Mouse (Mus musculus): Measurements from ENCODE around the gene BC028528.
"Not testable (repeated sequence)": the region's sequence is repeated elsewhere in the genome, so short reads cannot be mapped to it uniquely, and the experiment has no call there.

The BC028528 gene

DNA sequence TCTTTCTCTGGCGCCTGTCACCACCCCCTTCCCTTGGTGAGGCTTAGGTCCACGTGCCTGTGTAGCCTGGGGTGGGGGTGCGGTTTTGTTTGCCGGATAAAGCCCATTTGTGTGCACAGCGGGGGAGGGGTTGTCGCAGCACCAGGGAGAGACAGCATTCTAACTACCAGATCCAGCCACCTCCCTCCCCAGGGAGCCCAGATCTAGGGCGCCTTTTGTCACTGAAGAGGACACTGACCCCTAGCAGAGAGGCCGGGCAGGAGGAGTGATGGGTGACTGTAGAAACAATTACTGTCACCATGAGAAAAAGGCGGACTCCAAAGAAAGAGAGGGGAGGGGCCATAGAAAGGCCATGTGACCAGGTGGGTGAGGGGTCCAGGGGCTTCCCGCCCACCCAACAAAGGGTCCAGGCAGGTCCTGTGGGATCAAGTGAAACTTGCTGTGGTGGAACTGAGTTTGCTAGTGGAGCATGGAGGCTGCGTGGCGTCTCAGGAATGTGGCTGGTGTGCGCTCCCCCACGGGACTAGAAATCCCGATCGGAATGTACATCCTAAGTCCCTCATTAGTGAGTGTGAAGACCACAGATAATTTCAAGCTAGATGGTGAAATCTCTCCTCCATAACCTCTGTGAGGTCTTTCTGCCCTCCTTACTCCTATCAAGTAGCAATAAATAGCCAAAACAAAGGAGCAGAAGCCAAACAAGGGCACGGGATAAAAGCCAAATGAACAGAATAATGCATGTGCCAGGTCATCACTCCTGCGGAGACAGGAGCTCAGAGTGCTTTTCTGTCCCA lies 13.5 kb upstream of the BC028528 start:
- peak; percentile 86 for DNase-seq

DNA sequence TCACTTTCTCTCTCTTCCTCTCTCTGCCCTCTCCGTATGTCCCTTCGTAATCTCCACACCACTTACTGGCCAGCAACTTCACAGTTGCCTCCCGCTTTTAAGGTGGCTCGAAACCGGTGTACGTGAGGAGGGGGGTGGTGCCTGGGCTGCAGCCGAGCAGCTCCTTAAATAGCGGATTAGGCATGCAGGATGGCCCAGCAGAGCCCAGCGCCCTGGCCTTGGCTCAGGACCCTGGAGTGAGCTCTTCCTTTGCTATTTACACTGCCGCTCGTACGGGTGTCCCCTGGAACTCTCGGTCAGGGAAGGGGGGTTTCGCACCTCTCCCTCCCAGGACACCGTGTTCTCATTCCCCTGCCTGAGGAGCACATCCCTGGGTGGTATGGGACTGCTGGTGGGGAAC lies 12.8 kb upstream of the BC028528 start, which contains the start of gene Car14:
Car14 (minus strand) TSS at position 124 of the 400 bp plus-strand sequence.
- DNase-seq, result peak; percentile 42

DNA sequence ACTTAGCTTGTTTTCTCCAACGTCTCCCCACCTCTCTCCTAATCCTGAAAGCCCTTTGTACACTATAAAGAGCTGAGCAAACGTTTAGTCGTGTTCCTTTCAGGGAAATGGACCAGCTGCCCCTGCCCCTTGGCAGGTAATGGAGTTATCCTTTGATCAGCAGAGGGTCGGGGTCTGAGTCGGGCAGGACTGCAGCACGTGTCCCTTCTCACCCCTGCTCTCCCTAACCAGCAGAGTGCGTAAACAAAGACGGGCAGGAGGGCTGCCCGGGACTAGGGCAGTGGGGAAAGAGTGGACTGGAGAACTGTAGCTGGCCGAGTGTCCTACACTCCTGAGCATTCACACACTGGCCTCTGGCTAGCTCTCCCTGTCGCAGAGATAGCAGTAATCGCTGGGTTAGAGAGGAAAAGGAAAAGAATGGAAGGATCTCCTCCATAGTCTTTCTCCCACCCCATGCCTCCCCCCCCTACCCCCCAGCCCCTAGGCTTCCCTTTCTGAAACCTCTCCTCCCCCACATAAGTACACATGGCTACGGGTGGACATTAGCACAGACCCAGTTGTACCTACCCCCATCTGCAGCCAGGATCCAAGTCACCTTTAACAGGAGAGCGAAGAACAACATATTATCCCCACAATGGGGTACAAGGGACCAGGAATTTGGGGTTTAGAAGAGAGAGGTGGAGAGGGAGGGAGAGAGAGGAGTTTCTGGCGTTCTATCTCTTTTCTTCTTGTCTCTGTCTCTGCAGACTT lies 12.1 kb upstream of the BC028528 start:
- DNase-seq, result peak; percentile 40

DNA sequence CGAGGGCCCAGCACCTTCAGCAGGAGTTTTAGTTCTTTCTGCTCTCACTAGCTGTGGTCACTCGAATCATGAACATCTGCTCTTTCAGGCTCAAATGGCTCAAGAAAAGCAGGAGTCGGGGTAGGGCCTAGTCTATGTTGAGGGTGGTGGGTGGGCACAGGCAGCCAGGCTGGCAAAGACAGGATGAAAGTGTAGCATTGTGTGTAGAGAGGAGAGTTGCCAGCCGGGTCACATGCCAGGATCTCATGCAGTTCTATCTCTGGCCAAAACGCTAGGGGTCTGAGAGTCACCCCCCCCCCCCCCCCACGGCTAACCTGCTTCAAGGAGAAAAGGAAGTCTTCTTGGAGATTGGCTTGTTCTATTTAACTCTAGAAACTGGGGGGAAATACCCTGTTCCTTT lies 10.8 kb upstream of the BC028528 start:
- DNase-seq, result no peak

DNA sequence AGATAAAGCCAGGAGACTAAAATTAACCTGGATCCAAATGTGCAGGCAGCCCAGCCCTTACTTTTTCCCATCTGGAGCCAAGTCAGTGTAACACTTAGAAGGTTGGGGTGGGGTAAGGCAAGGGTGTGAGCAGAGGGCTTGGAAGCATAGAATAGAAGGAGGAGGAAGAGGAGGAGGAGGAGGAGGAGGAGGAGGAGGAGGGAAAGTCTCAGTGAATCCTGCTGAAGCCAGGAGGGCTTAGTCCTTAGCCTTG lies 10.5 kb upstream of the BC028528 start:
- no peak for DNase-seq

DNA sequence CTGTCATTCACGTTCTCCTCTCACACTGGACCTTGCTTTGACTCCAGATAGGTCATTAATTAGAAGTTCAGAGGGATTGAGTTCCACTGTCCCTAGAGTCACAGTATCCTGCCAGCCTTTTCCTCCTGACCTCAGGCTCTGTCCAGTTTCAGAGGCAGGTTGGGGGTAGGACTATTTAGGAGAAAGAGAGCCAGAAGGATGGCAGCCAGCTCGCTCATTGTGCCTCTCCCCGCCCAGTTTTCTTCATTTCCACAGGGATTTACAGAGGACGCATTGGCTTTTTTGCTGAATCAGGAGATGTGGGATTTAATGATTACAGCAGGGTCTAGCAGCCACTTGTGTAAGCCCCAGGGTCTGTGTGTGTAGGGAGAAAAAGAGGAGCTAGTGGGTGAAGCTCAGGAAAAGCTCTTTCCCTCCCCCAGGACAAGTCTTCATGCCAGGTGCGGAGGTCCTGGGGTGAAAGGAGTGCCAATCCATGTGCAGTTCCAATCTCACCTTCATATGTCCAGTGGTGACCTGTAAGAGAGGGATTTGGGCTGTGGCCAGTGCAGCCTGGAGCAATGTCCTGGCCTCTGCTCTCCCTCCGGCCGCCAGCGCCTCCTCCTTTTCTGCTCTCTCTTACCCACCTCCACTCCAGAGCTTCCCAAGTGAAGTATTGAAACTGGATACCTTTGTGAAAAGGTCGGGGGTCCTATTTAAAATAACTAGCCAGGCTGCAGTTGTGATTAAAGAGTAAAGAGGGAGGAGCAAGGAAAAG lies 10.0 kb upstream of the BC028528 start:
- no peak for DNase-seq

DNA sequence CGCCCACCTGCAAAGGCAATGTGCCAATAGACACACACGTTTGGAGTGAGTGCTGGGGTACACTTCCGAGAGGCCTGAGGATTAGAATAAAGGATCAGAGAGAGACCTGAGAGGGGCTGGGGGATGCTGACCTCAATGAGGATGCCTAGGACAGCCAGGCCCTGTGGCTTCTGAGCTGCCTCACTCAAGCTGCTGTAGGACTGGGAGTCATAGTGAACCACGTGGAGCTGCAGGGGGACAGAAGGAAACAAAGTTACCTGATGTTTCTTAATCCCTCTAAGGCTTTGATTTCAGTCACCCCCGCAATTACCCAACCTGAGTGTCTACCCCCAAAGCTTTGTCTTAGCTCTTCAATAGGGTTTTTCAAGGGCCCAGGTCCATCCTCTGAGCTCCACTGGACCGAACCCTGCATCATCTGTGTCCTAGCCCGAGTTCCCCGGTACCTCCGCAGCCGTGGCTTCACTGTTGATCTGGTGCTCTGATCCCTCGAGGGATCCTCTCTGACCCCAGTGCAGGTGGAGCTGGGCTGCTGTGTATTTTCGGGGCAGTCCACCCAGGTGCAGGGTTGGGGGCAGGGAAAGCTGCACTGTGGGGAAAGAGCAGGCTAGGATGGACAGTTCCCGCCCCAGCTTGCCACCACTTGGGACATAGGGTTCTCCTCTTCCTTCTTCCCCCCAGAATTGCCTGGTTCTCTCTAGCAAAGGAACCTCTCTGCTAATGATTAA lies 8.2 kb upstream of the BC028528 start:
- no peak for DNase-seq

DNA sequence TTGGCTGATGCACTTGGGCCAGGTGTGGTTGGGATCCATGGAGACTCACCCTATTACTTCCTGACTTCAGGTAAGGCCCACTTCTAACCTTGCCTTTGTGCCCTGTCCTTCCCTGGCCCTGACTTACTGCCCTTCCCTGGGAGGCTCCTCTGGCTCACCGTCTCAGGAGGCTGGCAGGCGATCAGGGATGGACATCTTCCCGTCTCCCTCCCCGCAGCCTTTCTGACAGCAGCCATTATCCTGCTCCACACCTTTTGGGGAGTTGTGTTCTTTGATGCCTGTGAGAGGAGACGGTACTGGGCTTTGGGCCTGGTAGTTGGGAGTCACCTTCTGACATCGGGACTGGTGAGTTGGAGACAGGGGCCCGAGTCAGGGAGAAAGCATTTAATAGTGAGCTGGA lies 3.7 kb upstream of the BC028528 start:
- DNase-seq, result not testable (repeated sequence)

DNA sequence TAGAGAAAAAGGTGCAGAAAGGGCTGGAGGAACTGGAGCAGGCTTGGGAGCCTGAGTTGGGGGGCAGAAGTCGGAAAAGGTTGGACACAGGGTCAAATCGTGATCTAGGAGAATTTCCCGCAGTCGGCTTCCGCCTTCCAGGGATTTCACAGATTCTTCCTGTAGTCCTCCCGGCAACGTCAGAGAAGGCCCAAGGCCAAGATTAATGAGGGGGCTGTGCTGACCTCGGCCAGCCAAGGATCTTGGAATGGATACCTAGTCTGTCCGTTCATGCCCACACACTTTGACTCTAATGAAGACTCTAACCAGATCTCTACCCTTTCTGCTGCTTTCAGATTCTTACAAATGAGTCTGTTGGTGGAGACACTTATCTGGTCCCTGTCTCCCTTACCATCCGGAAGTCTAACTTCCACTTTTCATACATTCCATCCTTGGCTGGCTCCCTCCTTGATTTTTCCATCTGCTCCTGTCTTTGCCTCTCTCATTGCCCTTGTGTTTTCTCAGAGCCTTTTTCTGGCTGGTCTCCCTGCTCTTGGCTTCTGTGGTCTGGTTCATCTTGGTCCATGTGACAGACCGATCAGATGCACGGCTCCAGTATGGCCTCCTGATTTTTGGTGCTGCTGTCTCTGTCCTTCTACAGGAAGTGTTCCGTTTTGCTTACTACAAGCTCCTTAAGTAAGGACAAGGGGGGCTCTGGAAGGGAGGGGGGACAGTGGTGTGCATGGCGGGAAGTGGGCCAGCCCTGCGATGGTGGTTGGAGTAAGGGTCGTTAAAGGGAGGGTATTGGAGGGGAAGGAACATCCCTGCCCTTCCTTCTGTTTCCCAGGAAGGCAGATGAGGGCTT lies 2.7 kb upstream of the BC028528 start:
- DNase-seq, result peak; percentile 41

DNA sequence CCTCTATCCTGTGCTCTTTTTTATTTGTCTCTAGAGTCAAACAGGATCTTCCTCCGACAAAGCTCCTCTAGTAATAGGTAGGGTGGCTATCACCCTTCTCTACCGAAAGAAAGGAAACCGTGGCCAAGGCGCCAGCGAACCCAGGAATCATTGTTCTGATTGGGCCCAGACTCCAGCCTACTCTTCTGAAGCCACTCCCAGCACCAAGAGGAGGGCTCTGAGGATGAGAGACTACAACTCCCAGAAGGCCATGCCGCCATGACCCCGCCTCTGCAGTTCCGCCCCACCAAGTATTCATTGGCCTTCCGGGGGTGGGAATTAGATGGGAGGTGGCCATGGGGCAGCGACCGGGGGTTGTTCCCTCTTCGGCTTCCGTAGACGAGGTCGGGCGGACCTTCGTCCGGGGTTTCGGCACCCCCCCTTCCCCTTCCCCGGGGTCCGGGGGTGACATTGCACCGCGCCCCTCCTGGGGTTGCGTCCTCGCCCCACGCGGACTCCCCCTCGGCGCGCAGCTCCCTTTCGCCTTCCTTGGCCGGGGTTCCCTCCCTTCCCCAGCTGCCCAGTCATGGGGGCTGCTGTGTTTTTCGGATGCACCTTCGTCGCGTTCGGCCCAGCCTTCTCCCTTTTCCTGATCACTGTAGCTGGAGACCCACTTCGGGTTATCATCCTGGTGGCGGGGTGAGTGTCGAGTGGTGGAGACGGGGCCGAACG lies 2.0 kb upstream of the BC028528 start, which contains the start of gene Aph1a:
Aph1a (plus strand) TSS at position 364 of the 711 bp plus-strand sequence.
- peak; percentile 99 for DNase-seq

DNA sequence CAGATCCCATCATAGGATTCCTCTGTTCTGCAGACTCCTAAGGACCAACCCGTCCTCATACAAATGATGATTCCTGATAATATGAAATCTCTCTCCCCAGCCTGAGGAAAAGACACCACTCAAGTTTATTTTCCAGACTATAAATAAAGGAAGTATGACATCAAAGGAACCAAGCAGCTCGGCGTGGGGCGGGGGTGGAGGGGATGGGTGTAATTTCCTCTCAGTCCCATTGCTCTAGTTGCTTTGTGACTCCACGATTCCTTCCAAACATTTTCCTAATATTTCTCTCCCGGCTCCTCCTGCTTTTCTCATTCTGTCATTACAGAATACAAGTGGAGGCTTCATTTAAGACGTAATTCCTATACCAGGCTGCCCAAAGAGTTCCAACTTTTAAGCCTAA lies 1.3 kb upstream of the BC028528 start:
- no peak for DNase-seq

DNA sequence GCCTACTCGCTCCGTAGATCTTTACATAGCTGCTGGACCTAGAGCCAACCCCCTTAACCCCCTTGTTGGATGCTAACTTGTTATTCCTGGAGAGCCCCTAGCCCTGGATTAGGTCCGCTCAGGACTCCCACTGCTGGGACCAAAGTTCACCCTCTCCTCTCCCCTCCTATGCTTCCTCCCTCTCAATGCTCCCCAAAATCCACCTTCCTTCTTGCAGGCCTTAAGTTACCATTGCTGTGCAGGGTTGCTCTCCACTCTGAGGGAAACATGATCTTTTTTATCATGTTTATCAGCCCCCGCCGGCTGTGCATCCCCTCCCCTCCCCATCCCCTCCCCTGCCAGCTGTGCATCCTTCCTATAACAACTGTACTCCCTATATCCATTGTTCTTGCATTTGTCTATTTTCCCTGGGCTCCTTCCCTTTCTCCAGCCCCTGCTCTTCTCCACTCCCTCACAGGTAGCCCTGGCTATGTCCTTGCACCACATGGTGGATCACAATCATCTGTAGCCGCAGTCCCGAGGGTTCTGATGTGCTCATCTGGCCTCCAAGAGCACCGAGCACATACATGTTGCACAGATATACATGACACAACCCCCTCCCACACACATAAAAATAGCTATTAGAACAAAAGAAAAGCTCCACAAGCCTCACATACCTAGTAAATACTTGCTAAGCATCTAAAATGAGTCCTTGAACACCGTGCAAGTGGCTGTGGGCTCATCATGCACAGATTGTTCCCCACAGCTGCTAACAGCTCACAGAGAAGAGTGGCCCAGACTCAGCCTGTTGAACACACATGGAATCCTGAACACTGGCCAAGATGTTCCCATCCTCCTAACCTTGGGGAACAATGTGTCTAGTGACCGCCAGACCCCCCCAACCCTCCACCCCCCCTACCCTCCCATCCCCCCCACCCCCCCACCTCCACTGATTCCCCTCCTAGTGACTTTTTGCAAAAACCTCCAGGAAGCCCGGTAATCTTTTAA lies 554 bp upstream of the BC028528 start:
- DNase-seq, result no peak

DNA sequence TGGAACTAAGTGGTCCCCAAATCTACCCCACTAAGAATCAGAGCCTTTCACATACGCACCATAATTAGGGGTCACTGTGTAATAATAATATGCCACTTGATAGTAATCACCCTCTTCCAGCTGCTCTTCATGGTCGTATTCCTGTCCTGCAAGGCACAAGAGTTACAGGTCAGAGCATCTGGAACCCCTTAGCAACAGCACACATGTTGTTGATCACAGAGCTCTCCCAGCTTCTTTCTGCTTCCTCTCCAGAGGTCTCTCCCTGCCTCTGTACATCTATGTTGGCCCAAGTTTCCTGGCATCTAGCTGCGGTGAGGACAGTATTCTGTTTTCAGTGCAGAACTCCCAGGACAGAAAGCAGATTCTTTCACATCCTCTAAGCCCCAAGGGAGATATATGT lies 2.1 kb downstream of the BC028528 start:
- no peak for DNase-seq

DNA sequence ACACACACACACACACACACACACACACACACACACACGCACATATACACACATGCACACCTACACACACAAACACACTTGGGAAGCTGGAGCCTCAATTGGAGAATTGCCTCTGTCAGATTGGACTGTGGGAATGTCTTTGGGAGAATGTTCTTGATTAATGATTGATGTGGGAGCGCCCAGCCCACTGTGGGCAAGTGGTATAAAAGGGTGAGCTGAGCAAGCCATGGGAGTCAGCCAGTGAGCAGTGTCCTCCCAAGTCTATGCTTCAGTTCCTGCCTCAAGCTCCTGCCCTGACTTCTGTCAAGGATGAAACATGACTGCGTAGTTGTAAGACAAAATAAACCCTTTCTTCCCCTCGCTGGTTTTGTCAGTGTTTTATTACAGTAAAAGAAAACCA lies 4.2 kb downstream of the BC028528 start:
- DNase-seq, result no peak

DNA sequence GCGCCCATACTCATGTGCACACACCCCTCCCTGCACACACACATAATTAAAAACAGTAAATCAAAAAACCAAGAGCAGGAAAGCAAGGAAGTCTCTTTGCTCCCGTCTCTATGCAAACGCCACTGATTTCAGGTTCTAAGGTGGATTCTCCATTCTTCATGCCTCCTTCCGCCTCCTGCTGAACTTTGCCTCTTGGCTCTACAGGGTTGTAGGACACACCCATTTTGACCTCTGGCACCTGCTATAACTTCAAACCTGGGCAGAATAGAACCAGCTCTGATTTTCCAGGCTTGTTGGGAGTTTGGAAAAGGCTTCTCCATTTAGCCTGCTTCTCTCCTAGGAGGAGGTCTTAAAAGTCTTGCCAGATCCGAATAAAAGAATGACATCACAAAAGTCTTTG lies 7.4 kb downstream of the BC028528 start:
- no peak for DNase-seq

DNA sequence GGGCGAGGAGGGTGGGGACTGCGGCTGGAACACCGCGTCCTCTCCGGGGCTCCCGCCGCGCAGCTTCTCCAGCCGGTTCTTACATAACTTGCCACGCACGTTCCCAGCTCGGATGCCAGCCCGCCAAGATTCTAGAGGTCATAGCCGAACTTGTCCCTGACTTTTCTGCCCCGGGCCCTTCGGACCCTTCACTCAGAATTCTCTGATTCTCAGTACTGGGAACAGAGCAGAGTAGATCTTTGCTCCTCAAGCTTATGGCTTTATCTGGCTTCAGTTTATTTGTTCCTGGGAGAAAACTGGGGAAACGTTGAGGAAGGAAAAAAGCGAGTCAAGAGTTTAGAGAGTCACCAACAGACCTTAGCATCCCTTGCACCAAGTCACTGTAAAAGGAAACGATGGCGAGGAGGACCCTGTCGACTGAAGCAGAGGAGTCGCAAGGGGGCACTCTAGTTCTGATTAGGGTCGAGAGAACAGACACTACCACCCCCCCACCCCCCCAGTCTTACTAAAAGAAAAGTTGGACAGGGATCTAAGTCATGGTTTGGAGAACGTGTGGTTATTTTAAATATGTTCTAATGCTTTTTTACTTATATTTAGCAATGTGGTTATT lies 8.9 kb downstream of the BC028528 start:
- DNase-seq, result peak; percentile 77

DNA sequence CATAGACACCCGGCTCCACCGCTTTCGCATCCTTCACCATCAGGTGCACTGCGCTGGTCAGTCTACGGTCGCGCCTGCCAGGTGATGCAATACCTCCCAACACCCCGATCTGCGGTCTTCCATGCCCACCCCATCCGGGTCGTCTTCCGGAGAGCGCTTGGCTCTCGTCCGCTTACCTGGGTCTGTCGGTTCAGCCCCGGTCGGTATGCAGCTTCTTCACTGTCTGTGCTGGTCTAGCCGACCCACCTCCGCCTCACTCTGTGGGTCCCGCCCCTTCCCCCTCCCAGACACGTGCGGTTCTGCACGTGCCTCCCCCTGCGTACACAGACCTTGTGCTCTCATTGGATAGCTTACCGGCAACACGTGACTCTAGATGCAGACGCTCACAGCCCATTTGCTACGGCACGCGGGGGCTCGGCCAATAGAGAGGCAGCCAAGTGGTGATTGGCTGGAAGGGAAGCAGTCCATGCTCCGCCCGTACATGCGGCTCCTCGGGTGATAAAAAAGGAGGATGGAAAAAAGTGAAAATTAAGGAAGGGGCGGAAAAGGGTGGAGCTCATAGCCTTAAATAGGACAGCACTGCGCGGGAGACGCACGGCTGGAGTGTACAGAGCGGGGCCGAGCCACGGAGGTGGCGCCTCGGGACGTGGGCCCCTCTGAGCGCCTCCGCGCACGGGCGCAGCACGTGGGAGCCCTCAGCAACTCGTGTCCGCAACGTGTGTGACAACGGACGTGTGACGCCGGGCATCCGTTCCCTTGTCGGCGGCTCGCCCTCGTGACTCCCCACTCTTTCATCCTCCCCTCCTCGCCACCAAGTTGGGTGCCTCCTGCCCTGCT lies 9.6 kb downstream of the BC028528 start, which contains the start of gene Ciart:
Ciart (minus strand) TSS at position 273 of the 837 bp plus-strand sequence.
- peak; percentile 99 for DNase-seq

DNA sequence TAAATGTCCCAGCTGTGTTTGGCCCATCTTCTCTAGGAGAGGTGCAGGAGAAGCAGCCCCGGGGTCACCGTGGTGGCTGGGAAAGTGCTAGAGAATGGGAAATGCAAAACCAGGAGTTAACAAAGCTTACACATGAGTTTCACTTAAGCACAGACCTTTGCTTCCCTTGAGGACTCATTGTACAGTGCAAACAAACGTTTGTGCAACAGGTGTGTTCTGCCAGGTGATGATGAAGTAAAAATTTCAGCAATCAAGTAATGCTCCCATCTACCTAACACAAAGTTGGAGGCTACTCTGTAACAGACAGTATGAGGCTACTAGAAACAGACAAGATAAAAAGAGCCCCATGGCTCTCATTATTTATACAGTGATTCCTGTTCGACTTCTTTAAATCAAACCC lies 12.7 kb downstream of the BC028528 start:
- DNase-seq, result no peak

DNA sequence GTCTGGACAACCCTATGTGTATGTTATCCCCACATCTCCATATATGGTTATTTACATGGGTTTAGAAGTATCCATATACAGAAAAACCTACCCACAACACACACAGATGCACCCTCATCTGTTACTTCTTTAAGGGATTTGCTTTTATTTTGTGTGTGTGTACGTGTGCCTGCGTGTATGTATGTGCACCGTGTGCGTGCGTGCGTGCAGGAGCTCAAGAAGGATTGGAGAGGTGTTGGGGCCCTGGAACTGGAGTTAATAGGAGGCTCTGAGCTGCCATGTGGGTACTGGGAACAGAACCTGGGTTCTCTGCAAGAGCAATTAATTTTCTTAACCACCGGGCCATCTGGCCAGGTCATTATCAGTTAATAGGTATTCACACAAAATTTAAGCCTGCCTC lies 19.8 kb downstream of the BC028528 start:
- no peak for DNase-seq

Measured in retina, postnatal 1 day (tissue).